Mouse (Mus musculus) MEL (cell line): ENCODE results near the gene Neil1. TPM values are rescaled to one million over a fixed set of nuclear protein-coding genes. Genes with fewer than 3 reads are reported as not detected.

Experiments used
- DNase-seq: peaks from one replicate; pipeline ENCODE4 v3.0.0; 2011; ENCODE audit warnings: low read depth, low spot score
- H3K27ac ChIP-seq: 2 replicates; pipeline ENCODE4 v1.5.1; 2012; ENCODE audit warnings: low read depth, mild to moderate bottlenecking, control low read depth, low read length, moderate library complexity; ENCODE audit not compliant: control insufficient read depth
- H3K27me3 ChIP-seq, 2 experiments: fragments of 150-350 bp in 1 of 2; sonication (generic) in 1 of 2; 2 replicates each; pipeline ENCODE4 v1.6.1; 2012; ENCODE audit warnings: low read length in 2 of 2, mild to moderate bottlenecking in 2 of 2, improper control_type of control experiment in 1 of 2, moderate library complexity in 1 of 2; ENCODE audit not compliant: insufficient read depth in 2 of 2, control insufficient read depth in 1 of 2
- H3K36me3 ChIP-seq, 2 experiments: 2 replicates each; pipeline ENCODE4 v1.6.1; 2012 to 2014; ENCODE audit warnings: low read length in 2 of 2, improper control_type of control experiment in 1 of 2, inconsistent platforms in 1 of 2, mild to moderate bottlenecking in 1 of 2; ENCODE audit not compliant: insufficient read depth in 2 of 2, control insufficient read depth in 1 of 2
- H3K4me1 ChIP-seq, 2 experiments: fragments of 150-350 bp in 1 of 2; sonication (generic) in 1 of 2; 2 replicates each; pipeline ENCODE4 v1.6.1; 2012; ENCODE audit warnings: low read length in 2 of 2, improper control_type of control experiment in 1 of 2, mild to moderate bottlenecking in 1 of 2; ENCODE audit not compliant: insufficient read depth in 2 of 2, control insufficient read depth in 1 of 2
- H3K4me3 ChIP-seq, 2 experiments: fragments of 150-350 bp in 1 of 2; sonication (generic) in 1 of 2; 2 replicates each; pipeline ENCODE4 v1.5.1; 2012; ENCODE audit warnings: low read depth in 2 of 2, low read length in 2 of 2, mild to moderate bottlenecking in 2 of 2, moderate library complexity in 2 of 2, control low read depth in 1 of 2, improper control_type of control experiment in 1 of 2; ENCODE audit not compliant: control insufficient read depth in 1 of 2, insufficient read depth in 1 of 2
- H3K79me2 ChIP-seq: 2 replicates; pipeline ENCODE4 v1.6.1; 2012; ENCODE audit warnings: mild to moderate bottlenecking, low read length, moderate library complexity; ENCODE audit not compliant: control insufficient read depth, poor library complexity, insufficient read depth
- H3K9ac ChIP-seq: 2 replicates; pipeline ENCODE4 v1.6.1; 2012; ENCODE audit warnings: low read depth, mild to moderate bottlenecking, control low read depth, low read length, moderate library complexity; ENCODE audit not compliant: control insufficient read depth, poor library complexity, severe bottlenecking
- H3K9me3 ChIP-seq: fragments of 150-350 bp; sonication (generic); replicated peaks from 2 replicates; pipeline ENCODE4 v1.6.1; 2012; ENCODE audit warnings: mild to moderate bottlenecking, low read length, improper control_type of control experiment, moderate library complexity; ENCODE audit not compliant: insufficient read depth
- CTCF ChIP-seq, 3 experiments: IDR thresholded peaks in 2 of 3; conservative IDR thresholded peaks in 1 of 3; 2 replicates each; pipeline ENCODE4 v1.5.1; 2011 to 2012; ENCODE audit warnings: low read length in 3 of 3, low read depth in 2 of 3, mild to moderate bottlenecking in 2 of 3, improper control_type of control experiment in 1 of 3, inconsistent platforms in 1 of 3, mixed read lengths in 1 of 3, moderate library complexity in 1 of 3; ENCODE audit not compliant: control insufficient read depth in 1 of 3, insufficient read depth in 1 of 3, poor library complexity in 1 of 3, severe bottlenecking in 1 of 3
- EP300 ChIP-seq, 2 experiments: IDR thresholded peaks; 2 replicates each; pipeline ENCODE4 v1.6.1; 2011; ENCODE audit warnings: improper control_type of control experiment in 2 of 2, low read length in 2 of 2, low read depth in 1 of 2, mild to moderate bottlenecking in 1 of 2
- ETS1 ChIP-seq: IDR thresholded peaks from 2 replicates; pipeline ENCODE4 v1.6.1; 2012; ENCODE audit warnings: low read depth, mild to moderate bottlenecking, inconsistent platforms, low read length, improper control_type of control experiment, moderate library complexity
- JUND ChIP-seq: IDR thresholded peaks from 2 replicates; pipeline ENCODE4 v1.6.1; 2011; ENCODE audit warnings: low read depth, mild to moderate bottlenecking, improper control_type of control experiment, low read length
- MAFK ChIP-seq: IDR thresholded peaks from 2 replicates; pipeline ENCODE4 v1.6.1; 2011; ENCODE audit warnings: low read depth, mild to moderate bottlenecking, low read length, improper control_type of control experiment, borderline replicate concordance
- MXI1 ChIP-seq: IDR thresholded peaks from 2 replicates; pipeline ENCODE4 v1.6.1; 2011; ENCODE audit warnings: mild to moderate bottlenecking, low read depth, low read length, improper control_type of control experiment
- MYC ChIP-seq: IDR thresholded peaks from 2 replicates; pipeline ENCODE4 v1.6.1; 2011; ENCODE audit warnings: low read depth, mild to moderate bottlenecking, low read length, improper control_type of control experiment, moderate library complexity
- POLR2A ChIP-seq, 2 experiments: IDR thresholded peaks; 2 replicates each; pipeline ENCODE4 v1.6.1; 2011 to 2012; ENCODE audit warnings: low read length in 2 of 2, mild to moderate bottlenecking in 2 of 2, control low read depth in 1 of 2, improper control_type of control experiment in 1 of 2, low read depth in 1 of 2, moderate library complexity in 1 of 2; ENCODE audit not compliant: control insufficient read depth in 1 of 2, insufficient read depth in 1 of 2, poor library complexity in 1 of 2
- POLR2AphosphoS2 ChIP-seq: IDR thresholded peaks from 2 replicates; pipeline ENCODE4 v1.6.1; 2011; ENCODE audit warnings: low read length, improper control_type of control experiment
- POLR2AphosphoS5 ChIP-seq: IDR thresholded peaks from 2 replicates; pipeline ENCODE4 v1.6.1; 2012; ENCODE audit warnings: low read depth, borderline replicate concordance, mild to moderate bottlenecking, inconsistent platforms, low read length, moderate library complexity, mixed read lengths
- RCOR1 ChIP-seq: IDR thresholded peaks from 2 replicates; pipeline ENCODE4 v1.6.1; 2012; ENCODE audit warnings: low read depth, mild to moderate bottlenecking, inconsistent platforms, low read length, improper control_type of control experiment
- SMC3 ChIP-seq: IDR thresholded peaks from 2 replicates; pipeline ENCODE4 v1.6.1; 2011; ENCODE audit warnings: low read depth, low read length, improper control_type of control experiment
- TBP ChIP-seq: IDR thresholded peaks from 2 replicates; pipeline ENCODE4 v1.8.0; 2011; ENCODE audit warnings: low read depth, low read length, improper control_type of control experiment
- USF2 ChIP-seq, 2 experiments: IDR thresholded peaks; 2 replicates each; pipeline ENCODE4 v1.6.1; 2011 to 2012; ENCODE audit warnings: improper control_type of control experiment in 2 of 2, low read length in 2 of 2, borderline replicate concordance in 1 of 2, inconsistent platforms in 1 of 2, low read depth in 1 of 2, mild to moderate bottlenecking in 1 of 2; ENCODE audit not compliant: insufficient read depth in 1 of 2
- ZKSCAN1 ChIP-seq: IDR thresholded peaks from 2 replicates; pipeline ENCODE4 v1.6.1; 2012; ENCODE audit warnings: low read depth, mild to moderate bottlenecking, inconsistent platforms, low read length, improper control_type of control experiment, moderate library complexity
- ZNF384 ChIP-seq: IDR thresholded peaks from 2 replicates; pipeline ENCODE4 v1.6.1; 2012; ENCODE audit warnings: low read depth, mild to moderate bottlenecking, inconsistent platforms, low read length, improper control_type of control experiment
- polyA plus RNA-seq, 2 experiments: library from polyadenylated mRNA; stranded (reverse) in 1 of 2; unstranded in 1 of 2; fragments of >175 nt in 1 of 2; fragments of >200 nt in 1 of 2; gene quantifications; 2 replicates each; pipeline versions ENCODE4 v1.2.1 to v1.2.4; 2012; ENCODE audit warnings: low replicate concordance in 2 of 2, low read depth in 1 of 2; ENCODE audit not compliant: insufficient read length in 2 of 2, insufficient read depth in 1 of 2, missing spikeins in 1 of 2
- total RNA-seq: library from RNA; depleted of rRNA; stranded (reverse); fragments of 300-350 nt; gene quantifications from 2 replicates; pipeline ENCODE4 v1.2.3, GENCODE M21; 2012

Gene Neil1
- total and polyA plus RNA-seq, 3 experiments = 1.8 to 4.3 TPM; not detected in 1

- H3K9me3 ChIP-seq = no peaks in the 10 kb centered on the region
- H3K9ac ChIP-seq = no peak overlapping the region
- TF ChIP-seq ZNF384 (no peak), RCOR1 (no peak), ZKSCAN1 (no peak), CTCF (IDR thresholded peaks at IDR 0.05 in 2 of 3, conservative IDR thresholded peaks at IDR 0.05 in 1 of 3; ENCODE audit: control insufficient read depth in 1 of 3, insufficient read depth in 1 of 3, low read depth in 2 of 3, low read length in 3 of 3, poor library complexity in 1 of 3, severe bottlenecking in 1 of 3) (no peak), MAFK (no peak)
- H3K27ac ChIP-seq = no peak overlapping the region
- no peaks in the 10 kb centered on the region for H3K27me3 ChIP-seq
- H3K79me2 ChIP-seq = no peaks in the 10 kb centered on the region
- no peaks in the 10 kb centered on the region; a peak in 1 of 4 replicates for H3K36me3 ChIP-seq
- no peak overlapping the region for H3K4me3 ChIP-seq
- no peaks in the 10 kb centered on the region for H3K4me1 ChIP-seq
- no peak for DNase-seq
Measured at GRCm38 (mm10) chr9:57137777-57138176, 10.3 kb downstream of the Neil1 start.

GRCm38 (mm10) chr9:57137246-57137645 lies 10.9 kb downstream of the Neil1 start:
- H3K27me3 ChIP-seq = no peaks in the 10 kb centered on the region
- TF ChIP-seq EP300 (IDR thresholded peaks at IDR 0.05; ENCODE audit: low read depth in 1 of 2, low read length in 2 of 2) (no peak), MXI1 (no peak), POLR2AphosphoS5 (no peak), SMC3 (no peak), MYC (no peak), POLR2A (IDR thresholded peaks at IDR 0.05; ENCODE audit: control insufficient read depth in 1 of 2, insufficient read depth in 1 of 2, low read depth in 1 of 2, low read length in 2 of 2, poor library complexity in 1 of 2) (no peak), POLR2AphosphoS2 (no peak), JUND (no peak), TBP (no peak), USF2 (IDR thresholded peaks at IDR 0.05; ENCODE audit: borderline replicate concordance in 1 of 2, insufficient read depth in 1 of 2, low read depth in 1 of 2, low read length in 2 of 2) (no peak), RCOR1 (no peak), ETS1 (no peak)
- TF ChIP-seq, all 39 proteins: peak for 0
- Histone ChIP-seq H3K36me3 (no peaks in the 10 kb centered on the region; a peak in 1 of 4 replicates), H3K4me3 (no peak overlapping the region), H3K4me1 (no peaks in the 10 kb centered on the region), H3K9me3 (no peaks in the 10 kb centered on the region), H3K9ac (no peak overlapping the region), H3K27ac (no peak overlapping the region), H3K79me2 (no peaks in the 10 kb centered on the region)
- DNase-seq = no peak
